Mouse (Mus musculus) C2C12 (cell line): ENCODE data around the gene Proca1. TPM values are rescaled to one million over a fixed set of nuclear protein-coding genes. Genes with fewer than 3 reads are reported as not detected.

ENCODE experiments used
- H3K27me3 ChIP-seq: one replicate; pipeline ENCODE4 v1.6.1; 2011; ENCODE audit not compliant: control insufficient read depth, insufficient read depth, insufficient read length
- H3K36me3 ChIP-seq: one replicate; pipeline ENCODE4 v1.6.1; 2011; ENCODE audit not compliant: control insufficient read depth, insufficient read depth
- H3K4me3 ChIP-seq: one replicate; pipeline ENCODE4 v1.5.1; 2011; ENCODE audit warnings: mild to moderate bottlenecking, control low read depth; ENCODE audit not compliant: poor library complexity, insufficient read depth, severe bottlenecking
- H3K79me2 ChIP-seq: one replicate; pipeline ENCODE4 v1.6.1; 2011; ENCODE audit not compliant: control insufficient read depth, insufficient read depth
- H3K79me3 ChIP-seq: one replicate; pipeline ENCODE4 v1.6.1; 2011; ENCODE audit warnings: low read depth, control low read depth
- H3ac ChIP-seq: one replicate; pipeline ENCODE3; 2011; ENCODE audit warnings: low read depth; ENCODE audit not compliant: control insufficient read depth, insufficient read length
- CEBPB ChIP-seq: IDR thresholded peaks from one replicate; pipeline ENCODE4 v1.6.1; 2011; ENCODE audit warnings: low read depth, mild to moderate bottlenecking, control low read depth, moderate library complexity
- CTCF ChIP-seq: IDR thresholded peaks from one replicate; pipeline ENCODE4 v1.5.1; 2011; ENCODE audit not compliant: control insufficient read depth, insufficient read depth, insufficient read length
- FOSL1 ChIP-seq: IDR thresholded peaks from one replicate; pipeline ENCODE4 v1.8.0; 2011; ENCODE audit warnings: mild to moderate bottlenecking, low read length; ENCODE audit not compliant: poor library complexity, insufficient read depth, severe bottlenecking
- MAX ChIP-seq: IDR thresholded peaks from one replicate; pipeline ENCODE4 v1.6.1; 2011; ENCODE audit warnings: mild to moderate bottlenecking, control low read depth
- MYOD1 ChIP-seq: IDR thresholded peaks from one replicate; pipeline ENCODE4 v1.6.1; 2011; ENCODE audit warnings: low read depth; ENCODE audit not compliant: control insufficient read depth, insufficient read length
- MYOG ChIP-seq: IDR thresholded peaks from one replicate; pipeline ENCODE4 v1.6.1; 2011; ENCODE audit not compliant: control insufficient read depth, insufficient read length; ENCODE audit errors: extremely low read depth
- USF1 ChIP-seq: IDR thresholded peaks from one replicate; pipeline ENCODE4 v1.6.1; 2011; ENCODE audit warnings: low read depth, mild to moderate bottlenecking, control low read depth, moderate library complexity
- polyA plus RNA-seq: library from polyadenylated mRNA; unstranded; fragments of >200 nt; fragmentation: generic; extraction: Trizol; gene quantifications from one replicate; pipeline ENCODE4 v1.2.1, GENCODE M21; 2012; ENCODE audit warnings: missing spikeins

Gene Proca1
- polyA plus RNA-seq, 1 experiment: 0.18 TPM

DNA sequence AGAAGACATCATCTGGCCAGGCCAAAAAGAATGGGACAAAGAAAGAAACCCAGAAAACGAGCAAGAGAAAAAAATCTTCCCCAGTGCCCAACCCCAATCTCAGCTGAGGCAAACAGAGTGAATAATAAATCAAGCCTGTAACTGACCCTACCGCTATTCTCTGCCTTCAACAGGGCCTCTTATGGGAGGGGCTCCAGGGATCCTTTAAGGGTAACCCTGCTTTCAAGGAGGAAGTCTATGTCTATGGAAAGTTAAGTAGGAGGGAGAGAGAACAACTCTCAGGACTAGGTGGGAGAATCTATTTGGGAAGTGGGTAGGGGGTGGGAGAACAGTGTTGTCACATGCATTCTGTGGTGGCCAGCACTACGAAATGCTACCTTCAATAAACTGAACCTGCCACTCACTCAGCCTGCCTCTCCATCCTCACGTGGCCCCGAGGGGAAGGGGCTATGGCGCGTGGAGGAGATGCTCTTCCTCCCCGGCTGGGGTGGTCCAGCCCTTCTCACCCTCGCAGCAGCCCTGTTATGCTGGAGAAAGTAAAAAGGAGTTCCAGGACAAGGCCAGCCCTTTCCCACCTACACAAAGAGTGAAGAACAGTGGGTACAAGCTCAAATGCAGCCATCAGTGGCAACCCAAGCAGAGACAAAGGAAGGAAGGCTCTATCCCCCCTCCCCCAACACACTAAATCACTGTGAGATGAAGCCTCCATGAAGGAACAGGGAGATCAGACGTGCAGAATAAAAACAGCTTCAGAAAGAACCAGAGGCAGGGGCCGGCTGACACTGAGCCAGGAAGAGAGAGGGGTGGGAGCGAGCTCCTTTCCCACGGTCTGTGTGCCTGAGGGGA, 12.4 kb downstream of the Proca1 start:
- H3K79me2 ChIP-seq: no peaks in the 10 kb centered on the region
- no peaks in the 10 kb centered on the region for H3K27me3 ChIP-seq
- H3K79me3 ChIP-seq: no peaks in the 10 kb centered on the region
- TF ChIP-seq CEBPB (no peak), CTCF (no peak), MYOG (no peak), USF1 (no peak), FOSL1 (no peak), MYOD1 (no peak), MAX (no peak)
- H3ac ChIP-seq: no peak overlapping the region
- no peak overlapping the region for H3K4me3 ChIP-seq
- peaks cover 60% of the 10 kb centered on the region for H3K36me3 ChIP-seq

DNA sequence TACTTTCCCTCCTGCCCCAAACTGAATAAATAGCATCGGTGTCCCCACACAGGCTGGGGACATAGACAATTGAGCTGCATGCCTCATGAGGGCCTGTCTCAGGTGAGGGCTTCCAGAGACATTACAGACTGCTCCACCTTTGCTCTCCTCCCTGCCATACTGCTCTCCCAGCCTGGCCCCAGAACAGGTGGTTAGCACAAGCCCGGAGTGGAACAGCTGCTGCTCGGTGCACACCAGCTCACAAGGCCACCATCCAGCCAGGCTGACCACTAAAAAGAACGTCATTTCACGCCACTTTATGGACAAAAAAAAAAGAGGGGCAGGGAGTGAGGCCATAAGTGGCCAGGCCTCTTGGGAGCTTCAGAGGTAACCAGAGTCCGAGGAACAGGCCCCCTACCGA, 14.0 kb downstream of the Proca1 start:
- no peak overlapping the region for H3K4me3 ChIP-seq
- no peaks in the 10 kb centered on the region for H3K27me3 ChIP-seq
- H3K79me2 ChIP-seq: no peaks in the 10 kb centered on the region
- no peaks in the 10 kb centered on the region for H3K79me3 ChIP-seq
- peaks cover 74% of the 10 kb centered on the region for H3K36me3 ChIP-seq
- no peak for TF ChIP-seq MYOD1
- TF ChIP-seq MYOG: no peak
- TF ChIP-seq CEBPB: no peak
- TF ChIP-seq CTCF: no peak
- no peak for TF ChIP-seq MAX
- TF ChIP-seq FOSL1: no peak
- TF ChIP-seq USF1: no peak
- no peak overlapping the region for H3ac ChIP-seq

DNA sequence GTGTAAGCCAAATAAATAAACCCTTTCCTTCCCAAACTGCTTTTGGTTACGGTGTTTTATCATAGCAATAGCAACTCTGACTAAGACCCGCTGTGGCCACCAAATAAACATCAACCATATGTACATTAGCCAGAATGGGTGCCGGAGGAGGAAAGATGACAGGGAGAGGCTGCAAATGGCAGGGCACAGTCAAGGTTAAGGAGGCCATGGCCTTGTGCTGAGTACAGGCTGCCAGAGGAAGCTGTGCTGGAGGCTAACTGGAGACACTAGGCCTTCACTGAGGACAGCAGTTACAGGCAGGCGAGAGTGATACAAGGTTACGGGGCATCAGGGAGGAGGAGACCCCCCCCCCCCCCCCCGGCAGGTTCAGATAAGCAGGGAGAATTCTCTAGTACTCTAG, 16.7 kb downstream of the Proca1 start:
- Histone ChIP-seq H3K4me3 (no peak overlapping the region), H3K79me2 (no peaks in the 10 kb centered on the region), H3K27me3 (no peaks in the 10 kb centered on the region), H3K79me3 (no peaks in the 10 kb centered on the region), H3ac (no peak overlapping the region), H3K36me3 (peaks cover 92% of the 10 kb centered on the region)
- TF ChIP-seq CTCF: no peak
- no peak for TF ChIP-seq FOSL1
- no peak for TF ChIP-seq USF1
- no peak for TF ChIP-seq MAX
- TF ChIP-seq MYOG: no peak
- no peak for TF ChIP-seq CEBPB
- TF ChIP-seq MYOD1: no peak

DNA sequence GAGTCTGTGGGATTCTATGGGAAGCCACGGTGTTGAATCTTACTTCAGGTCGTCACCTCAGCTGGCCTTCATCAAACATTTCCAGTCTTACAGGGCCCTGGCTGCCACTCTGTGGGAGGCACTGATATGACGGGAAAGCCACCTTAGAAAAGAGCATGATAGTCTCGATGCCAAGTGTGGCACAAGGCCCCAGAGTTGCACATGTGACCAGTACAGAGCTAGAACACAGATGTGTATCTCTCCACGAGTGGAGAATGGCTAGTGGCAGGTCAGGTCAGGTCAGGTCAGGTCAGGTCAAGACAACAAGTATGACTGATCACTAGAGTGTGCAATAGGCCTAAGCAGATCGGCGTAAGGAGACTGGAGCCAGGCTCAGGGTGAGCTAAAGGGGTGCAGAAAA, 17.4 kb downstream of the Proca1 start:
- Histone ChIP-seq H3K36me3 (peaks cover 95% of the 10 kb centered on the region), H3K79me2 (no peaks in the 10 kb centered on the region), H3ac (no peak overlapping the region), H3K79me3 (no peaks in the 10 kb centered on the region), H3K27me3 (no peaks in the 10 kb centered on the region), H3K4me3 (no peak overlapping the region)
- TF ChIP-seq USF1: no peak
- TF ChIP-seq FOSL1: no peak
- TF ChIP-seq MYOD1: no peak
- no peak for TF ChIP-seq CEBPB
- TF ChIP-seq CTCF: no peak
- no peak for TF ChIP-seq MAX
- no peak for TF ChIP-seq MYOG

DNA sequence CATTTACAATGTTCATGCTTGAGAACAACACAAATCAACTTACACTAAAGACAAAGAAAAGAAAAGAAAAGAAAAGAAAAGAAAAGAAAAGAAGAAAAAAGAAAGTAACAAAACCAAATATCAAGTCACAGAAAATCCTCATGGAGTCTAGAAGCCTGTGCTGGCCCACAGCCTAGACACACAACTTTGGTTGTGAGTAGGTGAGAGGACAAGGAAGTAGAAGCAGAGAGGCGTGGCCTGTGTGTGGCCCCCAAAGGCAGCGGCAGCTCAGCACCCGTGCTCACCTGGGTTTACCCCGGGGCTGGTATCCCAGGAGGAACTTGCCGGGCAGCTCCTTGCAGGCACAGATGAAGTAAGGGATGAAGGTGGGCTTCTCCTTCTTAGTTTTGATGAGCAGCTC, 18.3 kb downstream of the Proca1 start:
- no peaks in the 10 kb centered on the region for H3K79me3 ChIP-seq
- no peaks in the 10 kb centered on the region for H3K79me2 ChIP-seq
- no peaks in the 10 kb centered on the region for H3K27me3 ChIP-seq
- H3ac ChIP-seq: no peak overlapping the region
- TF ChIP-seq FOSL1 (no peak), CEBPB (no peak)
- H3K36me3 ChIP-seq: peaks cover 95% of the 10 kb centered on the region
- no peak overlapping the region for H3K4me3 ChIP-seq
